Mouse (Mus musculus): ENCODE results near the gene Dusp13. TPM values are rescaled to one million over a fixed set of nuclear protein-coding genes. Genes with fewer than 3 reads are reported as not detected.

Dusp13 gene
- polyA plus RNA-seq (2012; ENCODE audit: low replicate concordance) = not detected in 2 replicates

DNA sequence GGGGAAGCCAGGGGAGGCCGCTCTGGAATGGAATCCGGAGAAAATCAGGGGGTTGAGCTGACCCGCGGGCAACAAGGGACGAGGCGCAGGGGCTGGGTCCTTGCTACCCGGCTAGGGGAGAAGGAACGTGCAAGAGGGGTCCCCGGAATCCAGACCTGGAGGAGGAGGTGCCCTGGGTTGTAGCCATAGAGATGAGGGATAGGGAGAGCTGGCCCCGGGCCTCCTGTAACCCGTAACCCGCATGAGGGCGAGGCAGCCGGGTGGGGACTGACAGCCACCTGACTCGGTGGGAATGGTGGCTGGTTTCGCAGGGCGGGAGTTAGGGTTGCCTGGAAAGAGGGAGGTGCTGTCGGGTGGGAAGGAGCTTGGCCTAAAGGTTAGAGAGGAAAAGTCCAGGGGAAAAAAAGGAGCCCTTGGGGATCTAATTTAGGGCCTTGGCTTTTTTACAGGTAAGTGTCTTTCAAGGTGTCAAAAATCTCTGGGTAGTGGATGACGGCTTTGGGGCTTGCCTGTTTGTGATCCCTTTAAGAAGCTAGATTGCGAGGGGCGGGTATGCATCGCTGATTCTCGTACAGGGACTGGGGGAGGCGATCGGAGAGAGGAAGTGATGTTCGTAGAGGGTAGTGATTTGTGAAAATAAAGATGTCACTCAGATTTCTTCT, at the start of gene Dusp13:
Gene Dusp13, minus strand, starts transcription at position 301 of the 662 bp plus-strand sequence.

DNA sequence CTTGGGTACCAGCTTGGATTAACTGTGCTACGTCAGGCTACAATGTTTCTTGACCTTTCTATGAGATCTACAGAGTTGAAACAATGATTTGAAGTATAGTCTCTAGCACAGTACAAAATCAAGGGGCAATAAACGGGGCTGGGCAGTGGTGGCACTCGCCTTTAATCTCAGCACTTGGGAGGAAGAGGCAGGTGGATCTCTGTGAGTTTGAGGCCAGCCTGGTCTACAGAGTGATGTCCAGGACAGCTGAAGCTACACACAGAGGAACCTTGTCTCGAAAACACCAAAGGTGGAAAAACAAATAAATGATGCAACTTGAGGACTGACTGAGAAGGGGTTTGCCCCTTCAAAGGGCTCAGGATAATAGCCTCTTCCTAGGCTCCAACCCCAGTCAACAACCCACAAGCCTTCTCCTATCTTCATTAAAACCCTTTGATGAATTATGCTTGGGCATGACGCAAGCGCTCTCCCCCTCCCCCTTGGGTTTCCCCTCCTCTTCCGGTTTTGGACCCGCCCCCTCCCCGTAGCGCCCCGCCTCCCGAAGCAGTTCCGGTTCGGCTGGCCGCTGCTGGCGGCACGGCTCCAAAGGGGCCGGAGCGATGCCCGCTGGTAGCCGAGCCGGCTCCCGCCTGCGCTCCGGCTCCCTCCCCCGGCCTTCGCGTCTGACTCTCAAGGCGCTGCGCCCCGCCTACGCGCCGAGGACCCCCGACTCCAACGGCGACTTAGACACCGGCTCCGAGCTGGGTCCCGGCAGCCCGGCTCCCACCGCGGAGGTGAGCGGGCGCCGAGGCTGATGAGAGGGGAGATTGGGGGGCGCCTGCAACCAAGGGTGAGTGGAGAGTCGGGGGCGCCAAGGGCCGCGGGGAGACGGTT, 737 bp downstream of the Dusp13 start, which contains the start of gene Samd8:
Gene Samd8, plus strand, starts transcription at position 524 of the 873 bp plus-strand sequence.

DNA sequence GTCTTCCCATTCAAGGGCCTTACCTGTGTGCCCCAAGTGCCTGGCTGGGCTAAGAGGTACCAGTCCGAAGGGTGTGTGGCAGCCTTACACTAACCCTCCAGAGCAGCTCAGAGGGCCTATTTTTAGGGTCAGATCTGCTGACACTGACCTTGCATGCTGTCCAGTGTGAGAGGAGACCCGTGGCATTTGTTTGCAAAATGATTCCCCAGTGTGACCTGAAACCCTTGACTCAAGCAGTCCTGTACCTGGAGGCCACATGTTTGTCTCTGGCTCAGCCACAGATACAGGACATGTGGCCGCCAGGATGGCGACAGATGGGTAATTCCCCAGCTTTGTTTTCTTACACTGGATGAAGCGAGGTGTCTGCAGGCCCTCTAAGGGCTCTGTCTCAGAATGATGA, 36.5 kb downstream of the Dusp13 start, which contains the start of gene Dupd1:
Gene Dupd1, minus strand, starts transcription at position 91 of the 400 bp plus-strand sequence.

Other genes starting within 250 kb of the Dusp13 start
- not detected in 2 replicates for gene Dupd1, start 36.6 kb downstream of the Dusp13 start, polyA plus RNA-seq (2012; ENCODE audit: low replicate concordance)
- 11.4 and 12.1 TPM in 2 replicates for gene Samd8, start 650 bp downstream of the Dusp13 start, polyA plus RNA-seq (2012; ENCODE audit: low replicate concordance)
- gene Vdac2, start 74.1 kb upstream of the Dusp13 start, polyA plus RNA-seq (2012; ENCODE audit: low replicate concordance) = 327 and 452 TPM in 2 replicates
- 43.4 and 52.3 TPM in 2 replicates for gene Comtd1, start 97.8 kb upstream of the Dusp13 start, polyA plus RNA-seq (2012; ENCODE audit: low replicate concordance)
- 2.1 and 2.7 TPM in 2 replicates for gene Zfp503, start 238.4 kb upstream of the Dusp13 start, polyA plus RNA-seq (2012; ENCODE audit: low replicate concordance)

All from leukemia stem cell, adult 10-12 weeks (primary cell).